Mouse (Mus musculus): Measurements from ENCODE around the gene Taldo1. TPM values are rescaled to one million over a fixed set of nuclear protein-coding genes. Genes with fewer than 3 reads are reported as not detected.

Gene Taldo1
- total and polyA plus RNA-seq, 2 experiments from 2014 or later = 156 to 252 TPM

DNA sequence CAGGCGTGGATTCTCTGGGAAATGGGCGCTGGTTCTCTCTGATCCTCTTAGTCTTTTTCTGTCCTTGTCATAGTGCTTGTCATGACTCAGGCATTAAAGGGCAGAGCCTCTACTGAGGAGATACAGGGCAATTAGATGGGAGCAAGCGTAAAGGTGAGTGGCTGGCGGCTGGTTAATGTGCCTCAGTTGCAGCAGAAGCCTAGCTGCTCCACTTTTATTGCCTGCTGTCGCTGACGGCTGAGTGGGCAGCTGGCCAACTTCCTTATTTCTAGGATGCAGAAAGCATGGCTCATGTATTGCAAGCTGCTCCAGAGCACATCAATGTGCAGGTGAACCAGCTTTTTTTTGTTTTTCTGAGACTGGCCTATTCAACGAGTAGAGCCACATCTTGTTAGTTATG, 27.0 kb downstream of the Taldo1 start:
- WGBS = 62% methylated on average over 7 of the region's 7 CpGs

GRCm38 (mm10) chr7:141420030-141420702, 28.2 kb downstream of the Taldo1 start:
- H3K4me3 ChIP-seq (ENCODE audit: low read length) = no peak overlapping the region
- no peaks in the 10 kb centered on the region for H3K9me3 ChIP-seq (ENCODE audit: low read length)
- no peak for TF ChIP-seq CTCF (IDR thresholded peaks at IDR 0.05; ENCODE audit: low read depth)
- no peaks in the 10 kb centered on the region for H3K4me1 ChIP-seq (ENCODE audit: insufficient read depth, low read length)
- no peaks in the 10 kb centered on the region for H3K36me3 ChIP-seq (ENCODE audit: insufficient read depth, low read length)
- 86% methylated on average over 9 of the region's 9 CpGs for WGBS
- ATAC-seq (no peak), DNase-seq (ENCODE audit: low spot score) (no peak)
- H3K4me2 ChIP-seq (ENCODE audit: low read depth, low read length) = no peak overlapping the region
- H3K9ac ChIP-seq (replicated peaks; ENCODE audit: low read length) = no peak overlapping the region
- H3K27me3 ChIP-seq (ENCODE audit: insufficient read depth, low read length) = no peaks in the 10 kb centered on the region
- no peak overlapping the region for H3K27ac ChIP-seq

More for the DNA sequence above, 27.0 kb downstream of the Taldo1 start:
- DNase-seq (ENCODE audit: low spot score) = peak; percentile 33
- Histone ChIP-seq H3K4me3 (ENCODE audit: low read length) (no peak overlapping the region), H3K27me3 (ENCODE audit: insufficient read depth, low read length) (no peaks in the 10 kb centered on the region), H3K4me2 (ENCODE audit: low read depth, low read length) (no peak overlapping the region), H3K36me3 (ENCODE audit: insufficient read depth, low read length) (no peaks in the 10 kb centered on the region), H3K9ac (replicated peaks; ENCODE audit: low read length) (no peak overlapping the region), H3K4me1 (ENCODE audit: insufficient read depth, low read length) (no peaks in the 10 kb centered on the region), H3K27ac (no peak overlapping the region), H3K9me3 (ENCODE audit: low read length) (no peaks in the 10 kb centered on the region)
- no peak for TF ChIP-seq CTCF (IDR thresholded peaks at IDR 0.05; ENCODE audit: low read depth)
- ATAC-seq = no peak

GRCm38 (mm10) chr7:141423811-141424210, 31.8 kb downstream of the Taldo1 start:
- ATAC-seq (no peak), DNase-seq (ENCODE audit: low spot score) (no peak)
- Histone ChIP-seq H3K4me2 (ENCODE audit: low read depth, low read length) (no peak overlapping the region), H3K36me3 (ENCODE audit: insufficient read depth, low read length) (no peaks in the 10 kb centered on the region), H3K9me3 (ENCODE audit: low read length) (no peaks in the 10 kb centered on the region), H3K4me1 (ENCODE audit: insufficient read depth, low read length) (no peaks in the 10 kb centered on the region), H3K4me3 (ENCODE audit: low read length) (no peak overlapping the region), H3K9ac (replicated peaks; ENCODE audit: low read length) (no peak overlapping the region), H3K27me3 (ENCODE audit: insufficient read depth, low read length) (no peaks in the 10 kb centered on the region), H3K27ac (no peak overlapping the region)
- TF ChIP-seq CTCF (IDR thresholded peaks at IDR 0.05; ENCODE audit: low read depth) = no peak
- 79% methylated on average over 4 of the region's 4 CpGs for WGBS

DNA sequence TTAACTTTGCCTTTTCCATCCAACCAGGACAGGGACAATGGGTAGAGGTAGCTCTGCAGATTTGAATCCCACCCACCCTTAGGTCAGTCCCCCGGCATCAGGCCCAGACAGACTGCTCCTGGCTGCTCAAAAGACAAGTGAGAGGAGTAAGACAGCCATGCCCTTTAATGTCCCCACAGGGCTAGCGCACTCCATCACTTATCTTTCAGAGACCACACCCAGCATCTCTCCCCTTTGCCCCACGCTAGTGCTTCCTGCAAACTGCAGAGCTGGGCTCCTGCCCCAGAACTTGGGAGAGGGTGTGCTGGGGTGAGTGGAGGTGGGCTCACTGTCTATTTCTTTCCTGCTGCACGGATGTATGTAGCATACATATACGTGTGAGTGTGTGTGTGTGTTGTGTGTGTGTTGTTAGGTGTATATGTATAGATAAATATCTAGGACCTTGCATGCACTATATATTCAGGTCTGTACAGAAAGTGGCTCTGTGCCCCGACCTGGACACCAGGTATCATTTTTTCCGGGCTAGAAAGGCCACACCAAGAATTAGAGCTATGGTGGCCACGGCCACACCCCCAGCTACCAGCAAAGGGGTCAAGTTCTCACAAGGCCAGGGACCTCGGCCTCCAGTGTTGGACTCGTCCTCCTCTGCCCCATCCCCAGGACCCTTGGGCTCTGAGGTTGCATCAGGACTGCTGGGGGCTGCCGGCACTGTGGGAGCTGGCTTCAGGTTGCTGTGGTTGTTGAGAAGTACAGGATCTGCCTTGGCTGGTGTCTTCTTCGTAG, 35.1 kb downstream of the Taldo1 start:
- H3K4me1 ChIP-seq (ENCODE audit: insufficient read depth, low read length) = no peaks in the 10 kb centered on the region
- H3K9me3 ChIP-seq (ENCODE audit: low read length) = no peaks in the 10 kb centered on the region
- WGBS = 87% methylated on average over 12 of the region's 12 CpGs
- H3K9ac ChIP-seq (replicated peaks; ENCODE audit: low read length) = no peak overlapping the region
- H3K27me3 ChIP-seq (ENCODE audit: insufficient read depth, low read length) = no peaks in the 10 kb centered on the region
- H3K36me3 ChIP-seq (ENCODE audit: insufficient read depth, low read length) = peaks cover 14% of the 10 kb centered on the region; the same call in 1 of the 2 replicates
- TF ChIP-seq CTCF (IDR thresholded peaks at IDR 0.05; ENCODE audit: low read depth) = no peak
- no peak overlapping the region for H3K4me2 ChIP-seq (ENCODE audit: low read depth, low read length)
- H3K27ac ChIP-seq = no peak overlapping the region
- no peak for DNase-seq (ENCODE audit: low spot score)
- no peak overlapping the region for H3K4me3 ChIP-seq (ENCODE audit: low read length)
- no peak for ATAC-seq

DNA sequence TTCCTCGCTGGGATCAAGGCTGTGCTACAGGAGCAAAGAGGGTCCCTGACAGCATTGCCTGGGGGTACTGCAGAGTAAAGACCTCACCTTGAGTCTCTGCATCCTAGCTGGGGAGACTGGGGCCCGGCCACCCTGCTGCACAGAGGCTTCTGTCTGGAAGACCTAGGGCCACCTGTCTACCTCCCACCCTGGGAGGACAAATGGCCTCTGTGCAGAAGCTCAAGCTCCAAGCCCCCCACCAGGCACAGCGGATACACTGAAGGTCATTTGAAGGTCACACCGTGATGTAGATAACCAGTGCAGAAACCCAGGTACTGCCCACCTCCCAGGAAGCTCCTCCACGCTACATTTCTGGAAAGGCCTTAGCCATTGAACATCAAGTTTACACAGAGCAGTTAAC, 36.7 kb downstream of the Taldo1 start:
- TF ChIP-seq CTCF (IDR thresholded peaks at IDR 0.05; ENCODE audit: low read depth) = no peak
- Histone ChIP-seq H3K4me3 (ENCODE audit: low read length) (peak overlapping the region; percentile 46), H3K9me3 (ENCODE audit: low read length) (no peaks in the 10 kb centered on the region), H3K4me1 (ENCODE audit: insufficient read depth, low read length) (peaks cover 8% of the 10 kb centered on the region; the same call in 1 of the 2 replicates), H3K27ac (peak overlapping the region; percentile 88), H3K4me2 (ENCODE audit: low read depth, low read length) (peak overlapping the region; percentile 66), H3K36me3 (ENCODE audit: insufficient read depth, low read length) (peaks cover 16% of the 10 kb centered on the region; the same call in 1 of the 2 replicates), H3K9ac (replicated peaks; ENCODE audit: low read length) (peak overlapping the region; percentile 72), H3K27me3 (ENCODE audit: insufficient read depth, low read length) (no peaks in the 10 kb centered on the region)
- ATAC-seq (no peak; the same call in 1 of the 2 replicates), DNase-seq (ENCODE audit: low spot score) (peak; percentile 28)
- 53% methylated on average over 5 of the region's 5 CpGs for WGBS

GRCm38 (mm10) chr7:141429310-141429709, 37.3 kb downstream of the Taldo1 start, which contains the start of gene Cend1:
TSS of gene Cend1 (minus strand) at chr7:141429491.
- TF ChIP-seq CTCF (IDR thresholded peaks at IDR 0.05; ENCODE audit: low read depth) = peak; percentile 16; the same call in 1 of the 2 replicates
- Histone ChIP-seq H3K27me3 (ENCODE audit: insufficient read depth, low read length) (no peaks in the 10 kb centered on the region), H3K9ac (replicated peaks; ENCODE audit: low read length) (peak within 1 kb of the TSS; percentile 72), H3K4me1 (ENCODE audit: insufficient read depth, low read length) (peaks cover 11% of the 10 kb centered on the region; the same call in 1 of the 2 replicates), H3K4me2 (ENCODE audit: low read depth, low read length) (peak within 1 kb of the TSS; percentile 66), H3K9me3 (ENCODE audit: low read length) (no peaks in the 10 kb centered on the region), H3K27ac (peak within 1 kb of the TSS; percentile 88), H3K4me3 (ENCODE audit: low read length) (peak within 1 kb of the TSS; percentile 46), H3K36me3 (ENCODE audit: insufficient read depth, low read length) (peaks cover 16% of the 10 kb centered on the region; the same call in 1 of the 2 replicates)
- ATAC-seq = peak; percentile 80
- peak; percentile 90 for DNase-seq (ENCODE audit: low spot score)
- 2% methylated on average over 19 of the region's 19 CpGs for WGBS

Data from hindbrain, postnatal 0 days (tissue).